Mouse (Mus musculus): Measurements from ENCODE around the gene Vtcn1. TPM values are rescaled to one million over a fixed set of nuclear protein-coding genes. Genes with fewer than 3 reads are reported as not detected.
"Not testable (repeated sequence)": the region's sequence is repeated elsewhere in the genome, so short reads cannot be mapped to it uniquely, and the experiment has no call there.

Vtcn1 gene
- under 1 TPM in 3 of 4 experiments, not detected in 1; 0.23 to 0.48 (median 0.36) TPM for total RNA-seq (2022)

GRCm38 (mm10) chr3:100825225-100825965, at the start of gene Vtcn1:
Gene Vtcn1 (plus strand): TSS chr3:100825459.
- peak in 1 of 2 experiments; percentile 9 for DNase-seq (ENCODE audit: low spot score in 2 of 2)

GRCm38 (mm10) chr3:100776967-100777366, 48.3 kb upstream of the Vtcn1 start:
- no peak for DNase-seq (ENCODE audit: low spot score in 2 of 2)

GRCm38 (mm10) chr3:100777568-100777967, 47.7 kb upstream of the Vtcn1 start:
- DNase-seq (ENCODE audit: low spot score in 2 of 2) = no peak

GRCm38 (mm10) chr3:100786076-100786475, 39.2 kb upstream of the Vtcn1 start:
- no peak for DNase-seq (ENCODE audit: low spot score in 2 of 2)

GRCm38 (mm10) chr3:100791670-100792069, 33.6 kb upstream of the Vtcn1 start:
- DNase-seq (ENCODE audit: low spot score in 2 of 2) = no peak

- no peak for DNase-seq (ENCODE audit: low spot score in 2 of 2)
These were observed 31.9 kb upstream of the Vtcn1 start for GRCm38 (mm10) chr3:100793345-100793744.

- DNase-seq (ENCODE audit: low spot score in 2 of 2) = no peak
These were observed 28.7 kb upstream of the Vtcn1 start for GRCm38 (mm10) chr3:100796571-100796970.

GRCm38 (mm10) chr3:100797166-100798145, 27.8 kb upstream of the Vtcn1 start:
- no peak for DNase-seq (ENCODE audit: low spot score in 2 of 2)

GRCm38 (mm10) chr3:100798872-100799422, 26.3 kb upstream of the Vtcn1 start:
- no peak for DNase-seq (ENCODE audit: low spot score in 2 of 2)

- no peak for DNase-seq (ENCODE audit: low spot score in 2 of 2)
These were observed 20.3 kb upstream of the Vtcn1 start for GRCm38 (mm10) chr3:100804975-100805374.

GRCm38 (mm10) chr3:100805925-100806324, 19.3 kb upstream of the Vtcn1 start:
- DNase-seq (ENCODE audit: low spot score in 2 of 2) = no peak

- DNase-seq (ENCODE audit: low spot score in 2 of 2) = no peak
These were observed 14.8 kb upstream of the Vtcn1 start for GRCm38 (mm10) chr3:100810461-100810860.

- no peak for DNase-seq (ENCODE audit: low spot score in 2 of 2)
These were observed 13.4 kb upstream of the Vtcn1 start for GRCm38 (mm10) chr3:100811836-100812235.

- DNase-seq (ENCODE audit: low spot score in 2 of 2) = not testable (repeated sequence)
These were observed 9.8 kb upstream of the Vtcn1 start for GRCm38 (mm10) chr3:100815490-100815889.

GRCm38 (mm10) chr3:100818709-100819108, 6.5 kb upstream of the Vtcn1 start:
- no peak for DNase-seq (ENCODE audit: low spot score in 2 of 2)

- DNase-seq (ENCODE audit: low spot score in 2 of 2) = no peak
These were observed 5.7 kb upstream of the Vtcn1 start for GRCm38 (mm10) chr3:100819571-100819970.

- no peak for DNase-seq (ENCODE audit: low spot score in 2 of 2)
These were observed 4.4 kb upstream of the Vtcn1 start for GRCm38 (mm10) chr3:100820852-100821251.

- DNase-seq (ENCODE audit: low spot score in 2 of 2) = no peak
These were observed 4.0 kb upstream of the Vtcn1 start for GRCm38 (mm10) chr3:100821276-100821675.

GRCm38 (mm10) chr3:100843784-100844183, 18.5 kb downstream of the Vtcn1 start:
- DNase-seq (ENCODE audit: low spot score in 2 of 2) = no peak

- no peak for DNase-seq (ENCODE audit: low spot score in 2 of 2)
These were observed 19.1 kb downstream of the Vtcn1 start for GRCm38 (mm10) chr3:100844366-100844765.

GRCm38 (mm10) chr3:100848348-100848747, 23.1 kb downstream of the Vtcn1 start:
- DNase-seq (ENCODE audit: low spot score in 2 of 2) = no peak

- DNase-seq (ENCODE audit: low spot score in 2 of 2) = no peak
These were observed 25.2 kb downstream of the Vtcn1 start for GRCm38 (mm10) chr3:100850468-100850867.
